Mouse (Mus musculus): ENCODE measurements around the gene Sulf2.

The Sulf2 gene

GRCm38 (mm10) chr2:166047931-166048330 lies 107.5 kb downstream of the Sulf2 start:
- no peak for DNase-seq

GRCm38 (mm10) chr2:166045549-166046501 lies 109.6 kb downstream of the Sulf2 start:
- DNase-seq: peak; percentile 33

GRCm38 (mm10) chr2:166045006-166045405 lies 110.5 kb downstream of the Sulf2 start:
- DNase-seq: no peak

- DNase-seq: no peak
These were observed 112.9 kb downstream of the Sulf2 start for GRCm38 (mm10) chr2:166042542-166042941.

GRCm38 (mm10) chr2:166039681-166040080 lies 115.8 kb downstream of the Sulf2 start:
- DNase-seq: no peak

GRCm38 (mm10) chr2:166035725-166036124 lies 119.7 kb downstream of the Sulf2 start:
- DNase-seq: peak; percentile 87

GRCm38 (mm10) chr2:166034967-166035490 lies 120.4 kb downstream of the Sulf2 start:
- no peak for DNase-seq

GRCm38 (mm10) chr2:166032628-166033027 lies 122.8 kb downstream of the Sulf2 start:
- DNase-seq: no peak

GRCm38 (mm10) chr2:166031120-166031929 lies 124.1 kb downstream of the Sulf2 start:
- DNase-seq: peak; percentile 60

GRCm38 (mm10) chr2:166030256-166030995 lies 125.0 kb downstream of the Sulf2 start:
- peak; percentile 27 for DNase-seq

- no peak for DNase-seq
These were observed 126.2 kb downstream of the Sulf2 start for GRCm38 (mm10) chr2:166029232-166029631.

GRCm38 (mm10) chr2:166027834-166028233 lies 127.6 kb downstream of the Sulf2 start:
- no peak for DNase-seq

- DNase-seq: no peak
These were observed 129.5 kb downstream of the Sulf2 start for GRCm38 (mm10) chr2:166025943-166026342.

GRCm38 (mm10) chr2:166024621-166025020 lies 130.8 kb downstream of the Sulf2 start:
- no peak for DNase-seq

GRCm38 (mm10) chr2:166024079-166024478 lies 131.4 kb downstream of the Sulf2 start:
- DNase-seq: no peak

All from thymus, postnatal 25 days (tissue).